Mouse (Mus musculus): ENCODE measurements around the gene 9430015G10Rik.

Gene 9430015G10Rik

GRCm38 (mm10) chr4:156109570-156110331 is at the start of gene 9430015G10Rik:
Gene 9430015G10Rik, plus strand, starts transcription at chr4:156109982.
- peak; percentile 97 for DNase-seq (ENCODE audit: low read depth)

- DNase-seq (ENCODE audit: low read depth), result peak; percentile 35
Observed at GRCm38 (mm10) chr4:156063861-156064509, 45.8 kb upstream of the 9430015G10Rik start.

DNA sequence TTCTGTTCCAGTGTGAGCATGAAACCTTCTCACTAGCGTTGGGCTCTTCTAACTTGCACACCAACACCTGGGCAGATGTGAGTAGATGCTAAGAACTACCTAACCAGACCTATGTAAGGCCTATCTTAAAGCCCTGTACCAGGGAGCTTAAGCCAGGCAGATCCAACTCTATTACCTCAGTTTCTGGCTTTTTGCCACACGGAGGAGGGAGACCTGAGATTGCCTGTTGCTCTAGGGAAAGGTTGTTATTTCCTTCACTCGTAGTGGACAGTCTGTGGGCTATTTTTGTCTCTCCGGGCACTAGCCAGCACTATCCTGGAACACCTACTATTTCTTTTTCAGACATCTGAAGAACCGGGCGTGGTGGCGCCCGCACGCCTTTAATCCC is 45.3 kb upstream of the 9430015G10Rik start:
- DNase-seq (ENCODE audit: low read depth), result no peak

- DNase-seq (ENCODE audit: low read depth), result no peak
Observed at GRCm38 (mm10) chr4:156065156-156065894, 44.5 kb upstream of the 9430015G10Rik start.

DNA sequence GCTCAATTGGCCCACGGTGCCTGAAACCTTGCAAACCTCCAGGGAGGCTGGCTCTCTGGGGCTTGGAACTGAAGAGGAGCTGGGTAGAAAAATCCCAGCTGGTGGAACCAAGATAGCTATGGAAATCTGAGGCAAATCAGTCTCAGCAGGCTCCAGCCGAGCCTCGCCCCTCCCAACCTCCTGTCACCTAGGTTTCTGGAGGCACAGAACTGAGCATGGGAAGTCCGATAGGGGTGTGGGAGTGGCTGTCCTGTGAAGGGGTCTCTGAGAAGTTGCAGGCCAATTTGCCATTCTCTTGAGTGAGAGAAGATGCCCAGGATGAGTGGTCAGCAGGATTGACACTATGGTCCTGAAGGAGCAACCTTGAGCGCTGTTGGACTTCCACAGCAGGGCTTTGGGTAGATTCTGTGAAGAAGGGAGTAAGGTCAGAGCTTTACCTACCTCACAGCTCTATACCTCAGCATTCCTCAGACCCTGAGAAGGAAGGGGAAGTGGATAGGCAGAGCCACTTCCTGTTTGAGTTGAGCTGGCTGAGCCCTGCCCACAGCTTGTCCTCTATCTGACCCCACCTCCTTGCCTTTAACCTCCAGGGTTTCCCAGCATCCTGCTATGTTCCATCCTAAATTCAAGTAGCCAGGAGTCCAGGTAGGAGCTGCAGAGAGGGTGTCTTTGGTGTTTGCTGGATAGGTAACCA is 42.4 kb upstream of the 9430015G10Rik start:
- DNase-seq (ENCODE audit: low read depth), result peak; percentile 45

DNA sequence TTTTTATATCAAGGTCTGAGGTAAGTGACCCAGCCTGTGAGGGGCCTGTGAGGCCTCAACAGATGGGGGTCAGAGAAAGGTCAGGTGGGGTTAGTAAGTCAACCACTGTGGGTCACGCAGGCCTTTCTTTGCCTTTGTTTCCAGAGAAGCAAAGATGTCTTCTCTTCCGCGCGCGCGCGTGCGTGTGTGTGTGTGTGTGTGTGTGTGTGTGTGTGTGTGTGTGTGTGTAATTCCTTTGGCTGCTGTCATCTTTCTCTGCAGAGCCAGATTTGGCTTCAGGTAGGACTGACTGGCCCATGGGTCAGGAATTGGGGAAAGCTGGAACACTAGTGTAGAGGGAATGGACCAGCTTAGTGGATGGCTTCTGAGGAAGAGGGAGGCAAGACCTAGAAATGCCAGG is 40.1 kb upstream of the 9430015G10Rik start:
- no peak for DNase-seq (ENCODE audit: low read depth)

GRCm38 (mm10) chr4:156070276-156070675 is 39.5 kb upstream of the 9430015G10Rik start:
- DNase-seq (ENCODE audit: low read depth), result peak; percentile 62

GRCm38 (mm10) chr4:156070716-156071115 is 39.1 kb upstream of the 9430015G10Rik start:
- no peak for DNase-seq (ENCODE audit: low read depth)

DNA sequence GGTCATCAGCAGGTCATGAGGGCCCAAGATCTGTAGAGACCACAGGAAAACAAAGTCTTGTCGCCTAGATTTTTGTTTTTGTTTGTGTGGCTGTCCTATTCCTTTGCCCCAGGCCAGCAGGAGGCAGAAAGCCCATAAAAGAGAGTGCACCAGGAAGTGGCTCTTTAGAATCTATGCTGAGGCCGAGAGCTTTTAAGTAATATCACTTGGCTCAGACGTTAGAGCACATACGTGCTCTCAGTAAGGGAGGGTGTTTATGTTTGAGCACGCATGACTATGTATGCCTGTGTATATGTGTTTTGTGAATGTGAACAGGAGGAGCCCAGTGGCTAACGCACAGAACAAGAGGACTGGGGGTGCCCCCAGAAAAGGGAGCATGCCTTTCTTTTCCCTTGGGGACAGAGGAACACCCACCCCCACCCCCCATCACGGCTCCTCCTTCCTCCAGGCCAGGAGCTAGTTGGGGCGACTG is 32.8 kb upstream of the 9430015G10Rik start:
- DNase-seq (ENCODE audit: low read depth), result peak; percentile 72

DNA sequence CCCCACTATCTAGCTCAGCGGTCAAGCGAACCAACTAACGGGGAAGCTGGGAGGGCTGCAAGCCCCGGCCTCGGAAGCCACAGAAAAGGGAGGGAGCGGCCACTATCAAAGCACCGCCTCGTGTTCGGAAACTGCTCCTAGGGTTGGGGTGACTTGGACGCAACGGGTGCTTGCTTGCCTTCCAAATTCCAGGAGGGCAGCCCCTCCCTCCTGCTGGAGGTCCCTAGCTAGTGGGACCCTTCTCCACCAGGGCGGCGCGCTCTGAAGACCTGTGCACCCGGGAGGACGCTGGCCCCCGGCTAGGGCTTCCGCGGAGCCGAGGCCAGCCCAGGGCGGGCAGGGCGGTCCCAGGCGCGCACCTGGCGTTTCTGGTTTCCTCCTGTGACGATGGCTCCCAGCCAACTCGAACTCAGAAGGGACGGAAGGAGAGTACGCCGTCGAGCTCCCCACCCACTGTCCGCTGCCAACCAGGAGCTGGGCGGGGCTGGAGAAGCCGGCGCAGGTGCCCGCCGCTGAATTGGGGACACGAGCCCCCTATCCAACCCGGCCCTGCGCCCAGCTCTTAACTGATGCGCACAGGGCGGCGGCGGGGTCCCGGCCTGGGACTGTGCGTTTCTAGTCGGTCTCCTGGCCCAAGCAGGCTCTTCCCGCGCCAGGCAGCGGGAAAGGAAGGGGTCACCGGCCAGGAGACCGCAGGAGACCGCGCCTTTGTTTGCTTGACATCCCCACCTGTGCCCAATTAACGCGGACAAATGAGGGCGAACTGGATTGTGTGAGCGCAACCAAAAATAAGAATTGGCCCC is 32.1 kb upstream of the 9430015G10Rik start:
- DNase-seq (ENCODE audit: low read depth), result peak; percentile 80

- DNase-seq (ENCODE audit: low read depth), result no peak
Observed at GRCm38 (mm10) chr4:156082621-156083234, 27.1 kb upstream of the 9430015G10Rik start.

GRCm38 (mm10) chr4:156083348-156083747 is 26.4 kb upstream of the 9430015G10Rik start:
- DNase-seq (ENCODE audit: low read depth), result no peak

GRCm38 (mm10) chr4:156084096-156084879 is 25.5 kb upstream of the 9430015G10Rik start:
- DNase-seq (ENCODE audit: low read depth), result no peak

DNA sequence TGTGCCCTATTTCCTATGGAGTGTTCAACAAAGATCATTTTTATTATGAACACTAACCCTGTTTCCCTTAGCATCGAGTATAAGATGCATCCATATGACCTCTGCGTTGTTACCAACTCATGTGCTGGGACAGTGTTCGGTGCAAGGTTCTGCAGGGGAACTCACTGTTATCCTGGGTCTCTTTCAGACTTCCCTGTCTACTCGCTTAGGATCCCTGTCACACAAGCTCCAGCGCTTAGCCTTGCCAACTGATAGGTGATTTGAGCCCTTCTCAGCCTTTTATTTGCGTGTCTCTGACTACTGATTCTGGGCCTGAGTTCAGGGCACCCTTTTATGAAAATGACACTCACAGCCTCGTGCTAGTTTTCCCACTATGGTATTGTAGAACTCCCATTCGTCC is 24.5 kb upstream of the 9430015G10Rik start:
- DNase-seq (ENCODE audit: low read depth), result no peak

- DNase-seq (ENCODE audit: low read depth), result no peak
Observed at GRCm38 (mm10) chr4:156087398-156088087, 22.2 kb upstream of the 9430015G10Rik start.

- no peak for DNase-seq (ENCODE audit: low read depth)
Observed at GRCm38 (mm10) chr4:156091236-156091635, 18.5 kb upstream of the 9430015G10Rik start.

- no peak for DNase-seq (ENCODE audit: low read depth)
Observed at GRCm38 (mm10) chr4:156092765-156093164, 17.0 kb upstream of the 9430015G10Rik start.

DNA sequence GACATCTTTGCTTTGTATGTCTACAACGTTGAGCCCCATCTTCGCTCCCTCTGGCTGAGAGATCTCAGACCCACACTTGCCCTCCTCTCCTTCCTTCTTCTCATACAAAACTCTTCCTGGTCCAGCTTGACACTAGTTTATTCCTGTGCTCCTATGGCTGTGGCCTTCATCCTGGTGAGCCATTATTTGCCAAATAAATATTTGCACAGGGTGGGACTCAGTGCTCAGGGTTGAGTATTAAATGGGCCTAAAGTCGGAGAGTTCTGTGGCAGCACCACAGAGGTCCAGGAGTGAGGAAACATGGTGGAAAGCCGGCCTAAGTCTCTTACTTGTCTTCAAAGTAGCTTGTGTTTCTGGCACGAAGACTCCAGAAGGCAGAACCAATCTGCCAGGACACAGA is 16.0 kb upstream of the 9430015G10Rik start:
- DNase-seq (ENCODE audit: low read depth), result no peak

DNA sequence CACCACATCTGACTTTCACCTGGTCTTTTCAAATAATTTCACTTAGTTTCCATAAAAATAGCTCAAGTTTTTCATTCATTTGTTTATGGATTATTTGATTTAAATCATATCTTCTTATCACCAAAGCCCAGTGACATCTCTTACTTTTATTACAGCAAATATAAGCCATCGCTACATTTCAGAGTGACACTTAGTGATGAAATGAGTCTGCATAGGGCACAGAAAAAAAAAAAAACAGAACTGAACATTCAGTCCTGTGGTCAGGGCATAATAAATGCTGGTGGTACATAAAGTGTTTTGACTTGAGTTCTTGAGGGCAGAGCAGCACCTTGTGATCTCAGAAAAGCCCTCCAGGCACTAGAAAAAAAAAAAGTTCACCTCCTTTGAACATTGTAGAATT is 13.6 kb upstream of the 9430015G10Rik start:
- DNase-seq (ENCODE audit: low read depth), result no peak
